Mouse (Mus musculus) central nervous system, embryonic 18 days (tissue): ENCODE data around the gene Ercc6l. TPM values are rescaled to one million over a fixed set of nuclear protein-coding genes. Genes with fewer than 3 reads are reported as not detected.

ENCODE experiments used
- polyA plus RNA-seq: library from polyadenylated mRNA; depleted of rRNA; stranded (reverse); fragments of >200 nt; gene quantifications from 2 replicates; pipeline ENCODE4 v1.2.3, GENCODE M21; 2012; rRNA removed

Gene Ercc6l
- polyA plus RNA-seq = 0.97 and 1.1 TPM in 2 replicates

DNA sequence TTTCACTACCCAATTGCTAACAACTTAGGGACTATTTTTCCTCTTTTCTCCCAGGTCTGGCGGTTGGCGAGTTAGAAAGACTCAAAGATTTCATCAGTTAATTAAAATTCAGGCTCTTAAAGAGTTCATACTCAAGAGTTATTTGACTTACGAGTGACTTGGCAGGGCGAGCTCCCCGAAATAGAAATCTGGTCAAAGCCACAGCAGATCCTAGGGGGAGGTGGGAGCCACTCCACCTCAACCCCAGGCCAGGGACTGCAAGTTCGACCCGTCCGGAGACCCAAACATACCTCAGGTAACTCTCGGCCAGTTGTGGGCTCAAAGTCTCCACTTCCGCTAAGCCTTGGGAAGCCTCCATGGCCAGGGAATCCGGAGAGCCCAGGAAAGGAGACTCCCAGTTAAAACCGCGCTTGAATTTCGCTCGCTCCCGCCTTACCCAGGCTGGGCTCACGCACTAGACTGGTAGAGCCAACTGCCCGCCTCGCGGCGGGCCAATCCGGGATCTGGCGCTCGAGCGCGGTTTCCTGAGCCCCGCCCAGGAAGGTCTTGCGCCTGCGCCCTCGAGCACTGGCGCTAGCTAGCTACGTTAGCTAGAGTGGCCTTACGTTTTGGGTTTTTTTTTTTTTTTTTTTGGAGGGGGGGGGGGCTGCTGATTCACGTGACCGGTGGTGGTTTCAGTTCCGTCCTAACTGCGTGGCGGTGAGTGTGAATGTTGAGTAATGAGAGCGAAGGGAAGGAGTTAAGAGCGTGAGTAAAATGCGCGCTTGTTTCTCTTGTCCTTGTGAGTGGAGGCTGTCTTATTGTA, at the start of gene Ercc6l:
Ercc6l (minus strand) TSS at position 474 of the 805 bp plus-strand sequence.

DNA sequence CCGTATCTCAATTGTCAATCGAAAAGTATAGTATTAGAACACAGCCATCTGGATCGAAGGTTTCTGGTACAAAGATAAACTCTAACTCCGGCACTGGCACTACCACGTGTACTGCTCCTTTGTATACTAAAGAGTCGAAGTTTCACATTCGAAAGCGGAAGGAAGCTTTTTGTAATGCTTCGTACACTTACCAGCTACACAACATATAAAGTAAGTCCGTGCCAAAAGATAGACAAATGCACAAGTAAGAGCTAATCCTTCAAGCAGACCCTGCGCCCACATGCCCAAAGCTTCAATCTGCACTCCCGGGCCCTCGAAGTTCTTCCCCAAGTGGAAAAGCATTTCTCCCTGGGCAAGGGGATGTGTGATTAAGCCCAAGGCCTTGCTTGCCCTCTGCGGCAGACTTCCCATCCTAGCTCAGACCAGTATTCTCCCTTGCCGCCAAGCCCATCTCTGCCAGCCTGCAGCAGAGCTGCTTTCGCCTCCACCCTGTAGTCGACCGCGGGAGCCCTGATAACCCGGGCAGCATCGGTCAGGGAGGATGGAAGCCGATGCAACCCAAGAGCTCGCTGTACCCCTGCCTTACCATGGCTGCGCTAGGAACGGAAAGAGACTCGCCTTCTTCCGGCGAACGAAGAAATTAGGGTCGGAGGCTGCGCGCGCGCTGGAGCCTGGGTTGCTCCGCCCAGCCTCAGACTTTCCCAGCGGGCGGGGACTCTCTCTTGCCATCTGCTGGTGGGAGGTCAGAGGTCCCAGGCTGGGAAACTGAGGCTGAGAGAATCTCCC, 32.0 kb upstream of the Ercc6l start, which contains the start of gene Rps4x:
Rps4x (minus strand) TSS at position 683 of the 786 bp plus-strand sequence.

DNA sequence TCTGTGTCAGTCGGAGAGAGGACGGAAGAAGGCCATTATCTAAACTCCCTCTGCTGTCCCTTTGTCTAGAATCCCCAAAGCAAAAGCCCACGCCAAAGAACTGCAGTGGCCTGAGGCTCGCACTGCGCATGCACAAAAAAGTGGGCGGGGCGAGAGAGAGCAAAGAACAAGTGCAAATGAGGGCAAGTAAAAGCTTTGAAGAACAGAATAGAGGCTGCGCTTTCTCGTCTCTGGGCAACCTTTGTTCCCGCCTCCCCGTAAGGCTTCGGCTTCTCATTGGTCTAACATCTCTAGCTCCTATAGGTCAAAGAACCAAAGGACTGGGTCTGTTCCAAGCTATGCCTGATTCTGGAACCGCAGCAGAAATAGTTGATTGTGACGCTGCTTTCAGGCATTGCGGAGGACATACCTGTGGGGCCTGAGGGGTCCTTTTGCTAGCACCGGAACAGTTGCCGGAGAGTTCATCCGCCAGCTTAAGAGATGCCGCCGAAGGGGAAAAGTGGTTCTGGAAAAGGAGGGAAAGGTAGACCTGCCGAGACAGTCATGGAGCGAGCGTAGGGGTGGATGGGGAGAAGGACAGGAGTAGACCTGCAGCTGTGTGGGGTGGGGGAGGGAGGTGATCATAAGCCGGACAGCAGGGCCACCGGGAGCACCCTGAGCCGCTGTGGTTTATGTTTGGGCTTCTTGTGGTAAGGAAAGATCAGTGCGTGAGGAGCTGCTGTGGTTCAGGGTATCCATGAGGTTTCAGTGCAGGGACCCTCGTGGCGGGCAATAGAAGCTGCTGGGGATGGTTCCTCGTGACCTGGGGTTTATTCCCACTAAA, 37.6 kb downstream of the Ercc6l start, which contains the start of gene Pin4:
Pin4 (plus strand) TSS at position 406 of the 823 bp plus-strand sequence.

Other genes starting within 250 kb of the Ercc6l start
- gene Rtl5, start 85.8 kb downstream of the Ercc6l start, polyA plus RNA-seq = 43.3 and 45.2 TPM in 2 replicates
- gene Pin4, start 37.6 kb downstream of the Ercc6l start, polyA plus RNA-seq = 48.0 and 48.7 TPM in 2 replicates
- 1,156 and 1,167 TPM in 2 replicates for gene Rps4x, start 32.3 kb upstream of the Ercc6l start, polyA plus RNA-seq
- gene Cited1, start 95.1 kb upstream of the Ercc6l start, polyA plus RNA-seq = 12.0 and 14.4 TPM in 2 replicates